Mouse (Mus musculus): ENCODE measurements at regions not wholly inside any gene's neighbourhood (a gene's known extent, or its start where the extent isn't known, plus 50 kb on each side); places are given as distances from the start of the nearest gene placed in this dataset.
A peak's percentile ranks its signal among the peaks of the same experiment; 100 is the strongest.
"Not testable (repeated sequence)": the region's sequence is repeated elsewhere in the genome, so short reads cannot be mapped to it uniquely, and the experiment has no call there.

DNA sequence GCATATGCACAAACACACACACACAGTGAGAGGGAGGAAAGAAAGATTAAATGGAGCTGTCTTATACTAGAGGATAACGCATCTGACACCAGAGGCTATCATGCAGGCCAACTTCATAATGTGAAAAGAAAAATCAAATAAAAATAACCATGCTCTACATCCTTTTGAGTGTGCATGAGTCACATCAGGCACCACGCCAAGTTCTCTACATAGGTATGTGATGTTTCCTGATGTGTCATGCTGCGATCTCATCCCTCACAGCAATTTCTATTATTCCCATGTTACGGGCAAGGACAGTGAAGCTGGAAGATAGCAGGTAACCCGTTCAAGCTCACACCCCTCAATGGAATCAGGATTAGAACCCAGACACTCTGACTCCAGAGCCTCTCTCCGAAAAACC lies 346.4 kb upstream of the Rgma start:
- no peak for DNase-seq (ENCODE audit: low spot score in 2 of 2)

DNA sequence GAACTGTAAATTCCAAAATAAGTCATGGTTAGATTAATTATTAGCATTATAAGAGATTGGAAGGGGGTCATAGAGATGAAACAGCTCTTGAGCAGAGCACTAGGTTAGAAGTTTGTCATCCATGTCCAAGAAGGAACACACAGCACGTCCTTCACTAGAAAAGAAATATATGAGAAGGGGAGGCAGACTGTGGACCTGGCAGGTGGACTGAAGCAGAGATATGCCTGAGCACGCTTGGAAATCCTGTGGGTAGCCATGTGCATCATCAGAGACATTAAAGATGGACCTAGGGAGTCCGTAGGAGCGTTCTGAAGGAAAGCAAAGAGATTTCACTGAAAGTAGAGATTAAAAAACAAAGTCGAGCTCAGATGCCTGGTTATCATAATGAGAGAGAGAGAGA lies 343.9 kb upstream of the Rgma start:
- DNase-seq (ENCODE audit: low spot score in 2 of 2), result no peak

GRCm38 (mm10) chr7:73032316-73032980 lies 342.9 kb upstream of the Rgma start:
- no peak for DNase-seq (ENCODE audit: low spot score in 2 of 2)

GRCm38 (mm10) chr7:73036801-73037555 lies 338.3 kb upstream of the Rgma start:
- no peak for DNase-seq (ENCODE audit: low spot score in 2 of 2)

DNA sequence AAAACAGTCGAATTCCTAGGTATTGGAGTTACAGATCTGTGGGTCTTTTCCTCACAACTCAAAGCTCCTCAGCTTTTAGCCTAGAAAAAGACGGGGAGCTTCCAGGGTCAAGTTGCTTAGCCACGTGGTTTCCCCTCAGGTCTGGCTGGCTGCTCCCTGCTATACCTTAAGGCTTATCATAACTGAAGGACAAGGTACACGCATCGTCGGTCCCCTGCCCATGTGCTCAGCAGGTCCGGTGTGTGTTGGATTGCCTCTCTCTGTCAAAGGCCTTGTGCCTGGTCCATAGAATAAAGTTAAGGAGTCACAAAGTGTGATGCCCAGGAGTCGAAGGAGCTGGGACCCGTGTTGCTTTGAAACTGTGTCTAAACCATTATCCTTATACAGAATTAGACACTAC lies 337.7 kb upstream of the Rgma start:
- no peak for DNase-seq (ENCODE audit: low spot score in 2 of 2)

- no peak for DNase-seq (ENCODE audit: low spot score in 2 of 2)
These were observed 335.4 kb upstream of the Rgma start for GRCm38 (mm10) chr7:73039921-73040320.

GRCm38 (mm10) chr7:73044316-73044715 lies 331.0 kb upstream of the Rgma start:
- DNase-seq (ENCODE audit: low spot score in 2 of 2), result no peak

DNA sequence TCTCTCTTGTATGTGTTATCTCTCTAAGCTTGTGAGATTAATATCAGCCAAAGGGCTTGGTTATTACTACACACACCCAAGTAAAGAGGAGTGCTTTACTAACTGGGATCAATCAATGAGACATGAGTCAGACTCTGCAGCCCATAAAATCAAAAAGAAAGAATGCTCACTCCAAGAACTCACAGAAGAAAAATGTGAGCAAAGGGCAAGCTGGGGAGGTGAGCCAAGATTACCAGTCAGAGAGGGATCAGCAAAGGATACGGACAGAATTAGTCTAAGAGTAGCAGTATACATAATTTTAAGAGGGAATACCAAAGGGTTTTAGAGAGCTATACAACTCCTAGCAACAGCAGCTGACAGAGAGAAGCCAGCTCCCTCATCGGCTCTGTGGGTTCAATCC lies 319.4 kb upstream of the Rgma start:
- DNase-seq (ENCODE audit: low spot score in 2 of 2), result no peak

DNA sequence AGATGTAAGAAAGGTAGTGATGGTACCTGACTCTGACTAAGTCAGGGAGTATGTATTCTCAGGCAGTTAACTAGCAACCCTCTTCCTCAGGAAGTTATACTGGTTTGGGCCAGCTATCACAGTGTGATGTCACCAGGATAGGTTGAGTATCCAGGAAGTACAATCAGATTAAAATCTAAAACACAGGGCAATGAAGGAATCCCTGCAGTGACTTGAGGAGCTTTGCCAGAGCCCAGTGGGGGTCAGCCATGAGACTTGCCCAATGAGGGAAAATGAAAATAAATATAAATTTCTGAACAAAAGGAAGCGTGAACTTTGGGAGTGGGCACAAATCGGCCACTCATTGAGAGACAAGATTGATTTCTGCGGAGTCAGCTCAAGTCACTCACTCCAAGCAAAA lies 311.8 kb upstream of the Rgma start:
- no peak for DNase-seq (ENCODE audit: low spot score in 2 of 2)

DNA sequence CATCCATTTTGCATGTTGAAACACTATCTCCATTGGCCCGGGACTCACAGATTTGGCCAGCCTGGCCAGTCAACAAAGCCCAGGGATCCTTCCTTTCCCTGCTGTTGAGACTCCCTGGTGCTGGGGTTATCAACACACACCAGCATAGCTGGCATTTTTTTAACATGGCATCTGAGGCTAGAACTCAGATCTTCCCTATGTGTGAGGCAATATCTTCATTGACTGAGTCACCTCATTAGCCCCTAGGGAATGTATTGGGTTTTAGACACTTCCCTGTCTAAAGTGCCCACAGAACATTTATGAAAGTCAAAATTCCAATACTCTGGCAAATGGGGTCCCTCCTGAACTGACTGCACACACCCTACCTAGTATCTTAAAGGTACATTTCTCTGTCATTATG lies 306.8 kb upstream of the Rgma start:
- DNase-seq (ENCODE audit: low spot score in 2 of 2), result no peak

DNA sequence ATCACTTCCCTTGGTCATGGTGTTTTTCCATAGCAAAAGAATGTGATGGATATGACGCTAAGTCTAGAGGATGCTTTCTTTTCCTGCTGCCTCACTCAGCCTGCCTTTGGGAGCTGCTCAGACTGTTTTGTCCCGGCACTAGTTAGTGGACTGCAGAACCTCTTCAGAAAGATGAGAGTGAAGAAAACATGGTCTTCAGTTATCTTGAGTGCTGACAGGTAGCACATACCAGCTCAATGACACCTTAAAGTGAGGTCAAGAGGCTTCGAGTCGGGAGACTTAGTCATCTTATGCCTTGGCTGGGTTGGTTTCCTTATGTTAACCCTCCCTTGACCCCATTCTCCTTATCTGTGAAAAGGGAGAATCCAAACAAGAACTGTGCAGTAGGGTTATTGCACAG lies 306.0 kb upstream of the Rgma start:
- DNase-seq (ENCODE audit: low spot score in 2 of 2), result no peak

DNA sequence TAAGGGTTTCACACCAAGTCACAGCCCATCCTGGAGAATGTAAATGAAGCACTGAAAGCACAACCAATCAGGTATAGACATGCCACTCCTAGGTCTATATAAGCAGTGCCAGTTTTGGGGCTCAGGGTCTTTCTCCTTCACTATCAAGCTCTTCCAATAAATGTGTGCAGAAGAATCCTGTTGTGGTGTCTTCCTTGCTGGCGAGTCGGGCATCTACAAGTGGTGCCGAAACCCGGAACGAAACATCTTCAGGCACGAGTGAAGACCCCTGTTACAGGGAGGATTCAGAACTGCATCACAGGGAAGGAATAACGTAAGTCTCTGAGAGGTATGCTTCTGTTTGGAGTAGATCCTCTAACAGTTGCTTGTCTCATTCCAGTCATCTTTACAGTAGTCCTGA lies 299.9 kb upstream of the Rgma start:
- not testable (repeated sequence) for DNase-seq (ENCODE audit: low spot score in 2 of 2)

DNA sequence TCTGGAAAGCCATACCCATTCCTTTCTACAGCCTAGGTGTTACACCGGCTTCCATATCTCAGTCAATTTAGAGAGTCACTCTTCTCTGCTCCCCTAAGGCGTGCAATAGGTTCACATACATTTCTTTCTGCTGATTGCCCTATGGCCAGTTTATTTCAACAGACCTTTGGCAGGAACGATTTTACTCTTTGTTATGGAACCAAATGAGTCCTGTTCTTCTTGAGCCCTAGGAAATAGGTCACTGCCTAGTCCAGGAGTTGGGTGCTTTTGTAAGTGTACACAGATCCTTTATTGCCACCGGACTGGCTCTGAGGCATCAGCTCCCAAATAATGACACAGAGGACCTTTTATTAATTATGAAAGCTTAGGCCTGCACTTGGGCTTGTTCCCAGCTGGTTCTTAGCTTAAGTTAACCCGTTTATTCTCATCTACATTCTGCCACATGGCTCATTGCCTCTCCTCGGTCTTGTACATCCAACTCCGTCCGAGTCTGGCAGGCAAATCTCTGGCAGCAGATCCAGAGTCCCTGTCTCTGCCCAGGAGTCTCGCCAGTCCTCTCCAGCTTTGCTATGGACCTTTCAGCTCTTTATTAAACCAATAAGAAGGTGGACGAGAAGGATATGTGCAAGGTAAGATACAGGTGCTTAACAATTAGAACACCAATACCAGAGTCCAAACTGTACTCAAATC lies 287.7 kb upstream of the Rgma start:
- no peak for DNase-seq (ENCODE audit: low spot score in 2 of 2)

DNA sequence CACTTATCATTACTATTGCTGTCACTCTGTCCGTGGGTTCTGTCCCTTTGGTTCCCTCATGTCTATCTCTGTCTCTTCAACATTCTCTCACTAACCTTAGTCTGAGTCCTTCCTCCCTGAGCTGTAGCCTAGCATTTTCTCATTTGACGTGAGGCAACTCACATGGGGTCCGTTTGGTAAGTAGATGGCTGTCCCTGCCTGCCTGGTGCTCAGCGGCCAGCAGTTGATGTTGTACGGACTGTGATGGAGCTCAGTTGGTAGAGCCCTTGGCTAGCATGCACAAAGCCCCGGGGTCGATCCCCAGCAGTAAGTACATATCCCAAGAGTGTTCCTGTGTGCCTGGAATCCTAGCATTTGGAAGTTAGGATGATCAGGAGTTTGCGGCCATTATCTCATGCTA lies 287.0 kb upstream of the Rgma start:
- no peak for DNase-seq (ENCODE audit: low spot score in 2 of 2)

DNA sequence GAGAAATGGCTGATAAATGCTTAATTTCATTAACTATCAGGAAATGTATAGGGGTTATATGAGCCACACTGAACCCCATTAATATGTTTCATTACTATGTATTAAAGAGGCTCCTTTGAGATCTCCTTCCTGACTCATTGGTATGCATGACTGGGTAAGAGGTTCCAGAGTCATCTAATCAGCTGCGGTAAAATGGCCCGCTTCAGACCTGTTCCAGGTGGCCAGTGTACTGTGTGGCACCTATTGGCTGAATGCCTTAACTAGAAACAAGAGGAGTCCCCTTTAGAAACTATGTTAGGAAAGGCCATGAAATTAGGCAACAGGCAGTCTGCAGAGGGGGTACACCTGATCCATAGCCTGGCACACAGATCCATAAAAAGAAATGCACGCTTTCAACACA lies 283.6 kb upstream of the Rgma start:
- no peak for DNase-seq (ENCODE audit: low spot score in 2 of 2)

GRCm38 (mm10) chr7:73094059-73094458 lies 281.2 kb upstream of the Rgma start:
- DNase-seq (ENCODE audit: low spot score in 2 of 2), result no peak

DNA sequence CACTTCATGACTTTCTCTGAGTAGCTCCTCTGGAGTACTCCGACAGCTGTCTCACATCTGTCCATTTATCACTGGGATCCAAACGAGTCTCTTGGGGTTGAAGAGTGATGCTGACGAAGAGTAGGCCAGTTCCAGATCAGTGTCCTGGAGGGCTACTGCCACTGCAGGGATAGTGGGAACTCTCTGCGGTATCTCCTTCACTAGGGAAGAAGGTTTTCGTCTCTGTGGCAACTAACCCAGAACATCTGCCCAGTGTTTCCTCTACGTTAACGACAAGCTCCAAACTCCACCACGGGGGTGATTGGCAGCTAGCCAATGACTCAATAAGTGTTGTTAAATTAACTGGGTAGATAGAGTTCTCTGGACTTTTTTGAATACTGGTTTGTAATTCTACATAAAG lies 256.4 kb upstream of the Rgma start:
- DNase-seq (ENCODE audit: low spot score in 2 of 2), result peak in 1 of 2 experiments; percentile 17

- no peak for DNase-seq (ENCODE audit: low spot score in 2 of 2)
These were observed 255.0 kb upstream of the Rgma start for GRCm38 (mm10) chr7:73120276-73120675.

DNA sequence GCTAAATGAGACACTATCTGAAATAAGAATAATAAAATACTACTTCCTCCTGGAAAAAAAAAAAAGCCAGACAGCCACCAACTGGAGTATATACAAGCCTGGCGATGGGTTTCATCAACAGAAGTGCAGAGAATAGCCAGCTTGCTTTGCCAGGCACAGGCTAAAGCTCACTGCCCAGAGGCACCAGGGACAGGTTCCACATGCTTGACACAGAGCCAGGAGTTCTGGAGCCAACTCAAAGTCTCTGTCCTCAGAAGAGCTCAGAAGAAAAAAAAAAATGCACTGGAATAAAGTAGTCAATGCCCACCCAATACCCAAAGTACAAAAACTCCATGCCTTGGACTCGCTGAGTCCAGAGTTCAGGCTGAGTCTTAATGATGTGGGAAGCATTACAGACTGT lies 250.3 kb upstream of the Rgma start:
- no peak for DNase-seq (ENCODE audit: low spot score in 2 of 2)

- no peak for DNase-seq (ENCODE audit: low spot score in 2 of 2)
These were observed 249.4 kb upstream of the Rgma start for GRCm38 (mm10) chr7:73125864-73126263.

- DNase-seq (ENCODE audit: low spot score in 2 of 2), result no peak
These were observed 239.5 kb upstream of the Rgma start for GRCm38 (mm10) chr7:73135786-73136185.

- no peak for DNase-seq (ENCODE audit: low spot score in 2 of 2)
These were observed 237.0 kb upstream of the Rgma start for GRCm38 (mm10) chr7:73138269-73138668.

DNA sequence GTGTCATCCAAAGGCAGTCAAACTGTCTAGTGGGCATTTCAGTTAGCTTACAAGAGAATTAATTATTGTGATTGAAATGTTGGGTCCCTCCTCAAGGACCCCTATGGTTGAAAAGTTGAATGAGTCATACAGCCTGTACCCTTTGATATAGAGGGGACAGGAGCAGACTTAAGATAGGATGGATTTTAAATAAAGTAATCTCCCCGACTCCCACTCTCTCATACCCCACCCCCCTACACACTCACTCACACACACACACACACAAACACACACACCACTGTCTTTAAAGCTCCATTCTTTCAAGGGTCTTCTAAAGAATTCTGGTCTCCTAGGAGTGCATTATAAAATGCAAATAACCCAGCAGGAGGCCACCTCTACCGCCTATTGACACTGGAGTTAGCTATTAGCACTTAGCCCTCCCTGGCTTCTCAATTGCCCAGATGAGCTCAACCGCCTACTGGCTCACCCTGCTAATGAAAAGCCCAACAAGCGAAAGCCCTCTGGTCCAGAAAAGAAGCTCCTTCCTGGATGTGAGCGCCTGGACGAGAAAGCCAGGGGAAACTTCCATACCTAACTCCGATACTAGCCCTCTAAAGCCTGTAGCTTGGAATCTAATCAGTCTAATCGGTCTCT lies 236.3 kb upstream of the Rgma start:
- DNase-seq (ENCODE audit: low spot score in 2 of 2), result no peak

All from spleen, postnatal 10 days (tissue).